Mouse (Mus musculus) CD4-positive helper T cell, adult 2 months (primary cell): ENCODE data around the gene Ctag2.

Source experiments
- DNase-seq: peaks from one replicate; pipeline ENCODE4 v3.0.0-alpha.2; 2012; ENCODE audit warnings: low read depth, missing footprints, low spot score

Ctag2 gene

GRCm38 (mm10) chrX:65047344-65047743, at the start of gene Ctag2:
Gene Ctag2, plus strand, starts transcription at chrX:65047644.
- DNase-seq: no peak
